Mouse (Mus musculus): ENCODE measurements at regions not wholly inside any gene's neighbourhood (a gene's known extent, or its start where the extent isn't known, plus 50 kb on each side); places are given as distances from the start of the nearest gene placed in this dataset.
A peak's percentile ranks its signal among the peaks of the same experiment; 100 is the strongest.

GRCm38 (mm10) chr13:90823877-90824276 is 81.3 kb downstream of the Atp6ap1l start:
- WGBS (ENCODE audit: insufficient replicate concordance) = 69% methylated on average over 5 of the region's 5 CpGs
- TF ChIP-seq CTCF (IDR thresholded peaks at IDR 0.05; ENCODE audit: low read depth) = peak; percentile 38
- no peak for TF ChIP-seq EP300 (IDR thresholded peaks at IDR 0.05; ENCODE audit: low read depth)
- H3K4me1 ChIP-seq (ENCODE audit: insufficient read depth) = no peaks in the 10 kb centered on the region
- H3K36me3 ChIP-seq (replicated peaks; ENCODE audit: insufficient read depth, low read length) = no peaks in the 10 kb centered on the region
- no peak overlapping the region for H3K4me3 ChIP-seq (ENCODE audit: low read depth, low read length)
- ATAC-seq = no peak
- H3K9me3 ChIP-seq (ENCODE audit: low read length) = no peaks in the 10 kb centered on the region
- no peak overlapping the region for H3K9ac ChIP-seq (replicated peaks)
- no peak overlapping the region for H3K27ac ChIP-seq (ENCODE audit: low read depth)
- no peak for DNase-seq
- no peak overlapping the region for H3K4me2 ChIP-seq (ENCODE audit: low read depth, low read length)
- no peaks in the 10 kb centered on the region for H3K27me3 ChIP-seq (ENCODE audit: insufficient read depth, low read length)

- no peaks in the 10 kb centered on the region for H3K27me3 ChIP-seq (ENCODE audit: insufficient read depth, low read length)
- no peaks in the 10 kb centered on the region for H3K36me3 ChIP-seq (replicated peaks; ENCODE audit: insufficient read depth, low read length)
- H3K9ac ChIP-seq (replicated peaks) = no peak overlapping the region
- no peak overlapping the region for H3K4me2 ChIP-seq (ENCODE audit: low read depth, low read length)
- no peak overlapping the region for H3K27ac ChIP-seq (ENCODE audit: low read depth)
- no peak for ATAC-seq
- TF ChIP-seq CTCF (IDR thresholded peaks at IDR 0.05; ENCODE audit: low read depth) = no peak
- no peak for TF ChIP-seq EP300 (IDR thresholded peaks at IDR 0.05; ENCODE audit: low read depth)
- 68% methylated on average over 4 of the region's 4 CpGs for WGBS (ENCODE audit: insufficient replicate concordance)
- H3K4me3 ChIP-seq (ENCODE audit: low read depth, low read length) = no peak overlapping the region
- no peaks in the 10 kb centered on the region for H3K9me3 ChIP-seq (ENCODE audit: low read length)
- no peaks in the 10 kb centered on the region for H3K4me1 ChIP-seq (ENCODE audit: insufficient read depth)
- no peak for DNase-seq
These were observed 83.3 kb downstream of the Atp6ap1l start for GRCm38 (mm10) chr13:90821898-90822297.

DNA sequence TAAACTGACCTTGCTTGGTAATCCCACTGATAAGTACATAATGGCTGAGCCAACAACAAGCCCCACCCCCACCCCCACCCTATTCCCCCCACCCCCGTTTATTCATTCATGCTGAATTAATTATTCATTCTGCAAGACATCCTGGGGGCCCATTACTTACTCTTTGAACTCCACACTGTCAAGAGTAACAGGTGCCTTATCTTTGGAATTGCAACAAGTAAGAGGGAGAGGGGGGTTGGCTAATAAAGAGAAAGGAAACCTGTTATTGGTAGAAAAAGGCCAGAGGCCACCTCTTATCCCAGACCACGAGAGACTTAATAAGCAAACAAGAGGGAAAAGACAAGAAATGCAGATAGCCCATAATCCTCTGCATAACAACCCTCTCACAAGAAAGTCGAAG is 84.7 kb downstream of the Atp6ap1l start:
- TF ChIP-seq CTCF (IDR thresholded peaks at IDR 0.05; ENCODE audit: low read depth) (no peak), EP300 (IDR thresholded peaks at IDR 0.05; ENCODE audit: low read depth) (no peak)

DNA sequence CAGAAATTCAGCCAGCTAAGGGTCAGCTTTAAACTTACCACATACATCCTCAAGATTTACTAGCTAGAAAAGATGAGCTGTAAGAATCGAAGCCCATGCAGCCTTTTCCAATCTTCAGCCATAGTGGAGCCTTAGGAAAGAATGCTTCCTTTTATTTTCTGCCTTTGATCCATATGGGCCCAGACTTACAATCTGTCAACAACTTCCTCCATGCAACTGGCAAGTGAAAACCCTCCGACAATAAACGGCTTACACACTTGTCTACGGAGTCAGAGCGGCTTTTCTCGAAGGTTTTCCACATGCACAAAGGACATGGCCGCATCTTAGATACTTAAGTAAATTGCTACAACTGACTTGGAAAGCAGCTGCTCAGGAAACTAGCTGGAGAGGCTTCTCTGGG is 85.2 kb downstream of the Atp6ap1l start:
- 58% methylated on average over 7 of the region's 7 CpGs for WGBS (ENCODE audit: insufficient replicate concordance)
- Histone ChIP-seq H3K4me3 (ENCODE audit: low read depth, low read length) (no peak overlapping the region), H3K9me3 (ENCODE audit: low read length) (no peaks in the 10 kb centered on the region), H3K27me3 (ENCODE audit: insufficient read depth, low read length) (no peaks in the 10 kb centered on the region), H3K4me2 (ENCODE audit: low read depth, low read length) (no peak overlapping the region), H3K4me1 (ENCODE audit: insufficient read depth) (no peaks in the 10 kb centered on the region), H3K9ac (replicated peaks) (no peak overlapping the region), H3K36me3 (replicated peaks; ENCODE audit: insufficient read depth, low read length) (no peaks in the 10 kb centered on the region), H3K27ac (ENCODE audit: low read depth) (no peak overlapping the region)
- DNase-seq (no peak), ATAC-seq (no peak)
- TF ChIP-seq CTCF (IDR thresholded peaks at IDR 0.05; ENCODE audit: low read depth) (no peak), EP300 (IDR thresholded peaks at IDR 0.05; ENCODE audit: low read depth) (no peak)

More for the DNA sequence above, 84.7 kb downstream of the Atp6ap1l start:
- Histone ChIP-seq H3K4me3 (ENCODE audit: low read depth, low read length) (no peak overlapping the region), H3K27ac (ENCODE audit: low read depth) (no peak overlapping the region), H3K4me1 (ENCODE audit: insufficient read depth) (no peaks in the 10 kb centered on the region), H3K9me3 (ENCODE audit: low read length) (no peaks in the 10 kb centered on the region), H3K9ac (replicated peaks) (no peak overlapping the region), H3K27me3 (ENCODE audit: insufficient read depth, low read length) (no peaks in the 10 kb centered on the region), H3K36me3 (replicated peaks; ENCODE audit: insufficient read depth, low read length) (no peaks in the 10 kb centered on the region), H3K4me2 (ENCODE audit: low read depth, low read length) (no peak overlapping the region)
- WGBS (ENCODE audit: insufficient replicate concordance) = 36% methylated on average over 3 of the region's 3 CpGs
- ATAC-seq (no peak), DNase-seq (no peak)

DNA sequence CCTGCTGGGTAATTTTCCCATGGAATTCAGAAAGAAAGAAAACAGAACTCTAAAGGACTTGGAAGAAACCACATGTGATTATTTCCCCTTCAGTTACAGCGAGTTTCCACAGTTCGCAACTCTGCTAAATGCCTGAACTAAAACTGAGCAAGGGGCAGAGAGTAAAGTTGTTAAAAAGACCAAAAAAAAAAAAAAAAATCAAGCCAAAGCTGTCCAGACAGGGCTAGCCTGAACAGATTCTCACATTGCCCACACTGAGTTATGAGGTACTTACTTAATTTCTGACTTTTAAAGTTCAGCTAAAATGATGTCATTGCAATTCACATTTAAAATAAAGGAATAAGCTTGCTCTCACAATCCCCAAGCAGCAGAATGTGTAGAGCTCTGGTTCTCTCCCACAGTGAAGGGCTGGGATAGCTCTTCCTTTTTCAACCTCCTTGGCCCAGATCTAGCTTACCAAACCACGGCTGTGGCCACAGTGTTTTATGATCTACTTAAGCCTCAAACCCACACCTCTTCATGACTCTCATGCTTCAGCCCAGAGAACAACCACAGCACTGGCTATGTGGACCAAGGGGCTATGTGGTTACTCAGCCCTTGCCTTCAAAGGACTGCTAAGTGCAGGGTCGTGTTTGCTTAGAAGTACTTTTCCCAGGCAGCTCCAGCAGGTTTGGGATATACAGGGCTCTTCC is 90.8 kb downstream of the Atp6ap1l start:
- no peak for ATAC-seq
- H3K9me3 ChIP-seq (ENCODE audit: low read length) = no peaks in the 10 kb centered on the region
- TF ChIP-seq EP300 (IDR thresholded peaks at IDR 0.05; ENCODE audit: low read depth) (no peak), CTCF (IDR thresholded peaks at IDR 0.05; ENCODE audit: low read depth) (no peak)

GRCm38 (mm10) chr13:90810011-90810410 is 95.1 kb downstream of the Atp6ap1l start:
- ATAC-seq (no peak), DNase-seq (no peak)
- Histone ChIP-seq H3K4me1 (ENCODE audit: insufficient read depth) (no peaks in the 10 kb centered on the region), H3K27me3 (ENCODE audit: insufficient read depth, low read length) (no peaks in the 10 kb centered on the region), H3K9ac (replicated peaks) (no peak overlapping the region), H3K9me3 (ENCODE audit: low read length) (no peaks in the 10 kb centered on the region), H3K4me2 (ENCODE audit: low read depth, low read length) (no peak overlapping the region), H3K36me3 (replicated peaks; ENCODE audit: insufficient read depth, low read length) (no peaks in the 10 kb centered on the region), H3K4me3 (ENCODE audit: low read depth, low read length) (no peak overlapping the region), H3K27ac (ENCODE audit: low read depth) (no peak overlapping the region)
- WGBS (ENCODE audit: insufficient replicate concordance) = 68% methylated on average over 6 of the region's 6 CpGs
- TF ChIP-seq CTCF (IDR thresholded peaks at IDR 0.05; ENCODE audit: low read depth) = no peak
- TF ChIP-seq EP300 (IDR thresholded peaks at IDR 0.05; ENCODE audit: low read depth) = no peak

More for the DNA sequence above, 90.8 kb downstream of the Atp6ap1l start:
- H3K4me1 ChIP-seq (ENCODE audit: insufficient read depth) = no peaks in the 10 kb centered on the region
- 59% methylated on average over 4 of the region's 4 CpGs for WGBS (ENCODE audit: insufficient replicate concordance)
- H3K36me3 ChIP-seq (replicated peaks; ENCODE audit: insufficient read depth, low read length) = no peaks in the 10 kb centered on the region
- H3K4me3 ChIP-seq (ENCODE audit: low read depth, low read length) = no peak overlapping the region
- no peak overlapping the region for H3K9ac ChIP-seq (replicated peaks)
- H3K4me2 ChIP-seq (ENCODE audit: low read depth, low read length) = no peak overlapping the region
- DNase-seq = no peak
- H3K27ac ChIP-seq (ENCODE audit: low read depth) = no peak overlapping the region
- H3K27me3 ChIP-seq (ENCODE audit: insufficient read depth, low read length) = no peaks in the 10 kb centered on the region

Measured in liver, postnatal 0 days (tissue).